Mouse (Mus musculus): ENCODE data around the gene Cdca8.

- no peak for TF ChIP-seq GATA1 (IDR thresholded peaks at IDR 0.05; ENCODE audit: borderline replicate concordance, low read length)
- TF ChIP-seq FLI1 (IDR thresholded peaks at IDR 0.05; ENCODE audit: low read length) = no peak
Observed at GRCm38 (mm10) chr4:124881341-124881908, 57.7 kb downstream of the Cdca8 start.

All from megakaryocyte, embryonic 14.5 days (primary cell).